8 mouse cellular contexts compared by ENCODE assay signal in genomic region chr8:89025281-89026138, GRCm38 (mm10). TPM values are rescaled to one million over a fixed set of nuclear protein-coding genes. Genes with fewer than 3 reads are reported as not detected.
DNase-seq lines count a peak whose midpoint lies in the region; ATAC-seq and TF ChIP-seq lines count a peak whose summit lies in the region.

No protein-coding gene starts in this region.

- H3K4me3 ChIP-seq in hindbrain, embryonic 10.5 days, result peak overlapping the region; percentile 50
- peak overlapping the region; percentile 27 for H3K4me3 ChIP-seq in liver, postnatal 0 days (ENCODE audit: low read depth, low read length)

- TF ChIP-seq CTCF in liver, postnatal 0 days (IDR thresholded peaks at IDR 0.05; ENCODE audit: low read depth), result peak; percentile 33

- 3% methylated on average over 55 of the region's 55 CpGs for WGBS in hindbrain, embryonic 10.5 days
- WGBS in liver, postnatal 0 days (ENCODE audit: insufficient replicate concordance), result 6% methylated on average over 55 of the region's 55 CpGs

- ATAC-seq in frontal cortex, adult (ENCODE audit: low TSS enrichment), result peak; percentile 38; the same call in 1 of the 2 replicates
- ATAC-seq in liver, postnatal 0 days, result peak; percentile 45; the same call in 1 of the 2 replicates

- peak overlapping the region; percentile 78 for H3K27ac ChIP-seq in hindbrain, embryonic 10.5 days
- no peak overlapping the region for H3K27ac ChIP-seq in liver, postnatal 0 days (ENCODE audit: low read depth)

- peak overlapping the region; percentile 30; the same call in 1 of the 2 replicates for H3K9ac ChIP-seq in liver, postnatal 0 days (replicated peaks)

- TF ChIP-seq EP300 in liver, postnatal 0 days (IDR thresholded peaks at IDR 0.05; ENCODE audit: low read depth), result no peak

- DNase-seq in frontal cortex, adult 2 months (ENCODE audit: extremely low spot score in 1 of 2, low spot score in 1 of 2), result no peak
- peak; percentile 63 for DNase-seq in ES-CJ7 (ENCODE audit: low read depth, low spot score)
- peak; percentile 75 for DNase-seq in hindbrain, embryonic 10.5 days (ENCODE audit: low spot score)
- DNase-seq in liver, postnatal 0 days, result no peak
- no peak for DNase-seq in right cerebral cortex, adult 18-20 months
- DNase-seq in thymus, postnatal 10 days (ENCODE audit: low spot score in 2 of 2), result no peak
- DNase-seq in adrenal gland, adult 18-20 months (ENCODE audit: low spot score in 2 of 2), result no peak

- H3K4me1 ChIP-seq in hindbrain, embryonic 10.5 days (replicated peaks), result peaks cover 60% of the 10 kb centered on the region
- peaks cover 3% of the 10 kb centered on the region for H3K4me1 ChIP-seq in liver, postnatal 0 days (ENCODE audit: insufficient read depth)

- peaks cover 30% of the 10 kb centered on the region for H3K36me3 ChIP-seq in hindbrain, embryonic 10.5 days
- peaks cover 5% of the 10 kb centered on the region; the same call in 1 of the 2 replicates for H3K36me3 ChIP-seq in liver, postnatal 0 days (replicated peaks; ENCODE audit: insufficient read depth, low read length)

- no peaks in the 10 kb centered on the region for H3K9me3 ChIP-seq in hindbrain, embryonic 10.5 days
- H3K9me3 ChIP-seq in liver, postnatal 0 days (ENCODE audit: low read length), result no peaks in the 10 kb centered on the region

- peak overlapping the region; percentile 68 for H3K4me2 ChIP-seq in liver, postnatal 0 days (ENCODE audit: low read depth, low read length)

- H3K27me3 ChIP-seq in hindbrain, embryonic 10.5 days (ENCODE audit: insufficient read depth, poor library complexity, severe bottlenecking), result peaks cover 52% of the 10 kb centered on the region
- H3K27me3 ChIP-seq in liver, postnatal 0 days (ENCODE audit: insufficient read depth, low read length), result peaks cover 14% of the 10 kb centered on the region

RNA-seq across cellular contexts. Expression of gene Sall1, which starts 18.5 kb away (rescaled TPM):
- 45.9 and 49.4 TPM in 2 replicates for polyA plus RNA-seq in frontal cortex, adult 2 months (2012; rRNA removed)
- polyA plus RNA-seq in hindbrain, embryonic 10.5 days (2016; fragmentation: Nextera tagmentation; extraction: Ambion mirVana), result 11.1 and 17.8 TPM in 2 replicates
- polyA plus RNA-seq in liver, postnatal 0 days (2015; fragmentation: Nextera tagmentation; extraction: Ambion mirVana), result 3.3 and 3.9 TPM in 2 replicates
- total RNA-seq in adrenal gland, adult 18-20 months (2021), result under 1 TPM in 1 of 2 experiments, not detected in 1; 0.07 TPM

Comparison
In these comparisons a context has a peak if more than half of its experiments do, and no peak if none do; other contexts are left out.
1. DNase-seq: peak in ES-CJ7 (single experiment) and hindbrain, embryonic 10.5 days (single experiment); none in frontal cortex, adult 2 months (0 of 2), liver, postnatal 0 days (single experiment), right cerebral cortex, adult 18-20 months (single experiment), thymus, postnatal 10 days (0 of 2) and adrenal gland, adult 18-20 months (0 of 2).